Mouse (Mus musculus) neural tube, embryonic 15.5 days (tissue): ENCODE data around the gene Tymp. TPM values are rescaled to one million over a fixed set of nuclear protein-coding genes. Genes with fewer than 3 reads are reported as not detected.

Source experiments
- ATAC-seq: fragments of 200-750 bp; cut with Nextera tagmentation; 2 replicates; pipeline ENCODE4 v1.8.0; 2017; ENCODE audit warnings: mild to moderate bottlenecking, moderate TSS enrichment, moderate library complexity; ENCODE audit not compliant: low FRiP score
- H3K27ac ChIP-seq: fragments of 300-500 bp; sonication (generic); replicated peaks from 2 replicates; pipeline ENCODE4 v1.5.1; 2015; ENCODE audit warnings: mild to moderate bottlenecking, inconsistent platforms
- H3K27me3 ChIP-seq: fragments of 300-500 bp; sonication (generic); replicated peaks from 2 replicates; pipeline ENCODE4 v1.6.1; 2015; ENCODE audit warnings: inconsistent platforms
- H3K36me3 ChIP-seq: fragments of 300-500 bp; sonication (generic); 2 replicates; pipeline ENCODE4 v1.6.1; 2015; ENCODE audit warnings: inconsistent platforms
- H3K4me1 ChIP-seq: fragments of 300-500 bp; sonication (generic); 2 replicates; pipeline ENCODE4 v1.6.1; 2015; ENCODE audit warnings: inconsistent platforms
- H3K4me2 ChIP-seq: fragments of 300-500 bp; sonication (generic); 2 replicates; pipeline ENCODE4 v1.6.1; 2015; ENCODE audit warnings: inconsistent platforms, mild to moderate bottlenecking, moderate library complexity
- H3K4me3 ChIP-seq: fragments of 300-500 bp; sonication (generic); replicated peaks from 2 replicates; pipeline ENCODE4 v1.5.1; 2015; ENCODE audit warnings: mild to moderate bottlenecking, inconsistent platforms
- H3K9ac ChIP-seq: fragments of 300-500 bp; sonication (generic); replicated peaks from 2 replicates; pipeline ENCODE4 v1.6.1; 2015; ENCODE audit warnings: mild to moderate bottlenecking, inconsistent platforms
- H3K9me3 ChIP-seq: fragments of 300-500 bp; sonication (generic); replicated peaks from 2 replicates; pipeline ENCODE4 v1.6.1; 2016; ENCODE audit warnings: inconsistent platforms
- WGBS: fragments of 180-500 bp; shearing (Covaris S2); methylation state at CpG from one replicate; pipeline ENCODE4 v1.1.7; 2015; ENCODE audit warnings: mixed read lengths; 5-methylcytosine and 5-hydroxymethylcytosine counted together
- polyA plus RNA-seq: library from polyadenylated mRNA; unstranded; fragments of >200 nt; fragmentation: Nextera tagmentation; extraction: Ambion mirVana; gene quantifications from 2 replicates; pipeline ENCODE4 v1.2.1, GENCODE M21; 2015

The Tymp gene
- polyA plus RNA-seq, 1 experiment from 2014 or later = 2.6 TPM

DNA sequence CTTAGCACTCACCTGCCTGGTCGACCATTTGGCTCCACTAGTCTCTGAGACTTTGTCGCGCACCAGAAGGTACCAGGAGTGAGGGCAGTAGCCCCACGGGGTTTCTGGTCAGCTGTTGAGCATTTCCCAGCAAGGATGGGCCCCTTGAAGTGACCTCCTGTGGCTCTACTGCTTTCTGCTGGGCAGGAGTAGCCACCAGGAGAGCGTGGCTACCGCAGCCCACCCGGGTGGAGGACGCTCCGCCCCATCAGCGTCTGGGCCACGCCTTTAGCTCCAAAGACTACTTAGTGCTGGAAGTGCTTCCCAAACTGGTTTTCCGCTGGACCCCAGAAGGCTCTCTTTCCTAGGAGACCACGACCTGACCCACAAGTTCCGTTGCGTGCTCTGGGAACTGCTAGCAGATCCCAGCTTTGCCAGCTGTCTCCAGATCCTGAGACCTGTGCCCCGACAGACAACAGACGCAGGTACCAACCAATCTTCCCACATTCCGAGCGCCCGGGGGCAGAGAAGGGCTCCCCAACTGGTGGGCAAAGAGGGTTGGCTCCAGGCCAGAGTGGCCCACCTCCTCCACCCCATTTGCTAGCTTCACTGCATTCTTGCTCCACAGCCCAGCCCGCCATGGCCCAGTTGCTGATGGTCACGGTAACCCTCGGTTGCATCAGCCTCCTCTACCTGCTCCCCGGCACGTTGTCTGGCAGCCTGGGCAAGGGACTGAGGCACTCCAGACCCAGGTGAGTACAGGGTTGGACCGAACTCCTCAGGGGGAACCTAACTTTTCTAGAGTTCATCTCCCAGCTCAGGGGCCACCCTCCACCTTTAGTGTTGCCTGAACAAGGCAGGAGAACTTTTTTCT is 53.9 kb downstream of the Tymp start, which contains the start of gene Adm2:
Gene Adm2 (plus strand): TSS at position 51 of the 853 bp plus-strand sequence.
- H3K4me2 ChIP-seq = peak within 1 kb of the TSS; percentile 39
- 10% methylated on average over 26 of the region's 26 CpGs for WGBS
- no peaks in the 10 kb centered on the region for H3K9me3 ChIP-seq
- H3K9ac ChIP-seq = no peak within 1 kb of the TSS
- H3K36me3 ChIP-seq = no peaks in the 10 kb centered on the region
- peak within 1 kb of the TSS; percentile 10; the same call in 1 of the 2 replicates for H3K4me3 ChIP-seq
- H3K4me1 ChIP-seq = peaks cover 6% of the 10 kb centered on the region; the same call in 1 of the 2 replicates
- no peak for ATAC-seq
- no peak within 1 kb of the TSS for H3K27ac ChIP-seq
- peaks cover 13% of the 10 kb centered on the region for H3K27me3 ChIP-seq

Other genes starting within 250 kb of the Tymp start
- 25.1 and 31.9 TPM in 2 replicates for gene Hdac10, start 248.3 kb downstream of the Tymp start, polyA plus RNA-seq
- 4.8 and 5.2 TPM in 2 replicates for gene Mapk12, start 236.3 kb downstream of the Tymp start, polyA plus RNA-seq
- gene Mapk11, start 227.4 kb downstream of the Tymp start, polyA plus RNA-seq = 22.5 and 27.5 TPM in 2 replicates
- gene Plxnb2, start 196.3 kb downstream of the Tymp start, polyA plus RNA-seq = 69.4 and 72.3 TPM in 2 replicates
- 77.2 and 91.0 TPM in 2 replicates for gene Dennd6b, start 180.5 kb downstream of the Tymp start, polyA plus RNA-seq
- 62.8 and 67.7 TPM in 2 replicates for gene Ppp6r2, start 165.5 kb downstream of the Tymp start, polyA plus RNA-seq
- gene Sbf1, start 61.7 kb downstream of the Tymp start, polyA plus RNA-seq = 90.5 and 94.8 TPM in 2 replicates
- gene Adm2, start 54.3 kb downstream of the Tymp start, polyA plus RNA-seq = 0.14 TPM in 1 of 2 replicates, not detected in the other
- not detected in 2 replicates for gene Miox, start 42.6 kb downstream of the Tymp start, polyA plus RNA-seq
- 30.6 and 33.7 TPM in 2 replicates for gene Lmf2, start 21.4 kb downstream of the Tymp start, polyA plus RNA-seq
- 105 and 111 TPM in 2 replicates for gene Ncaph2, start 21.3 kb downstream of the Tymp start, polyA plus RNA-seq
- 15.6 and 17.9 TPM in 2 replicates for gene Sco2, start 3.2 kb downstream of the Tymp start, polyA plus RNA-seq
- gene Odf3b, start 2.2 kb upstream of the Tymp start, polyA plus RNA-seq = 2.4 and 2.9 TPM in 2 replicates
- 0.05 and 0.06 TPM in 2 replicates for gene Klhdc7b, start 7.9 kb upstream of the Tymp start, polyA plus RNA-seq
- not detected in 2 replicates for gene Syce3, start 33.5 kb upstream of the Tymp start, polyA plus RNA-seq
- 0.88 and 1.2 TPM in 2 replicates for gene Cpt1b, start 48.8 kb upstream of the Tymp start, polyA plus RNA-seq
- 6.1 and 8.7 TPM in 2 replicates for gene C730034F03Rik, start 52.5 kb upstream of the Tymp start, polyA plus RNA-seq
- 0.36 TPM in 1 of 2 replicates, not detected in the other for gene Gm44502, start 52.7 kb upstream of the Tymp start, polyA plus RNA-seq
- 79.8 and 92.8 TPM in 2 replicates for gene Chkb, start 52.9 kb upstream of the Tymp start, polyA plus RNA-seq
- 73.0 and 85.4 TPM in 2 replicates for gene Mapk8ip2, start 76.9 kb upstream of the Tymp start, polyA plus RNA-seq
- 27.4 and 29.2 TPM in 2 replicates for gene Arsa, start 100.4 kb upstream of the Tymp start, polyA plus RNA-seq
- gene Shank3, start 122.6 kb upstream of the Tymp start, polyA plus RNA-seq = 8.9 and 9.5 TPM in 2 replicates
- 0.31 and 0.95 TPM in 2 replicates for gene Acr, start 191.3 kb upstream of the Tymp start, polyA plus RNA-seq
- gene Rabl2, start 214.9 kb upstream of the Tymp start, polyA plus RNA-seq = 71.9 and 86.6 TPM in 2 replicates